Mouse (Mus musculus) stomach, postnatal 0 days (tissue): Measurements from ENCODE around the gene Gm10717.
"Not testable (repeated sequence)": the region's sequence is repeated elsewhere in the genome, so short reads cannot be mapped to it uniquely, and the experiment has no call there.

Source experiments
- CTCF ChIP-seq: IDR thresholded peaks from 2 replicates; pipeline ENCODE4 v1.5.1; 2016; ENCODE audit warnings: antibody characterized with exemption, low read depth, mild to moderate bottlenecking, moderate library complexity
- EP300 ChIP-seq: optimal IDR thresholded peaks from 2 replicates; pipeline ENCODE3; 2016; ENCODE audit warnings: antibody characterized with exemption

- TF ChIP-seq CTCF, EP300: not testable (repeated sequence)
These were observed 13.1 kb upstream of the Gm10717 start for GRCm38 (mm10) chr9:3012054-3012621.
